In genomic region chr12:110939385-110939784, GRCm38 (mm10) we compare ENCODE assay signal across 26 mouse cellular contexts. TPM values are rescaled to one million over a fixed set of nuclear protein-coding genes. Genes with fewer than 3 reads are reported as not detected.
A peak's percentile ranks its signal among the peaks of the same experiment; 100 is the strongest.
DNase-seq lines count a peak whose midpoint lies in the region; ATAC-seq and TF ChIP-seq lines count a peak whose summit lies in the region.
"Had no signal": no experiment of that assay in that cellular context is flagged by ENCODE, and none has a peak within 500 bp of the region (broad histone marks: within the 10 kb centered on the region; RNA-seq: fewer than 3 reads in every experiment).

No protein-coding gene starts in this region.

- H3K36me3 ChIP-seq in splenic B cell, adult 2 months (ENCODE audit: control insufficient read depth, insufficient read depth, low read length, poor library complexity, severe bottlenecking), result no peaks in the 10 kb centered on the region
- peaks cover 55% of the 10 kb centered on the region for H3K36me3 ChIP-seq in forebrain, embryonic 10.5 days (replicated peaks)
- peaks cover 13% of the 10 kb centered on the region; the same call in 1 of the 2 replicates for H3K36me3 ChIP-seq in midbrain, embryonic 15.5 days (replicated peaks)

- H3K9me3 ChIP-seq in forebrain, embryonic 10.5 days, result no peaks in the 10 kb centered on the region
- H3K9me3 ChIP-seq in midbrain, embryonic 15.5 days, result no peaks in the 10 kb centered on the region
- H3K9me3 ChIP-seq: embryonic facial prominence, embryonic 12.5 days; embryonic facial prominence, embryonic 15.5 days; forebrain, embryonic 12.5 days; forebrain, embryonic 15.5 days; hindbrain, embryonic 10.5 days; hindbrain, embryonic 13.5 days had no signal

- H3K4me2 ChIP-seq in midbrain, embryonic 15.5 days, result no peak overlapping the region
- H3K4me2 ChIP-seq: embryonic facial prominence, embryonic 12.5 days; embryonic facial prominence, embryonic 15.5 days; forebrain, embryonic 12.5 days; forebrain, embryonic 15.5 days; heart, embryonic 11.5 days; hindbrain, embryonic 13.5 days had no signal

- TF ChIP-seq CTCF in gastrocnemius, adult 2 months (IDR thresholded peaks at IDR 0.05), result no peak

- DNase-seq in gastrocnemius, adult 2 months, result peak; percentile 12
- no peak for DNase-seq in gastrocnemius, postnatal 4 days (ENCODE audit: low spot score in 2 of 2)
- peak; percentile 50 for DNase-seq in CD4-positive, CD25-positive, alpha-beta regulatory T cell, adult 2 months (ENCODE audit: low read depth, low spot score)
- DNase-seq in splenic B cell, adult 2 months (ENCODE audit: low read depth, low spot score), result peak; percentile 25
- no peak for DNase-seq in forebrain, embryonic 10.5 days (ENCODE audit: extremely low spot score, low spot score)
- DNase-seq in cerebellum, adult 9-10 months, result no peak
- DNase-seq: adrenal gland, adult 8-10 months; adrenal gland, postnatal 25 days; B cell, adult 2 months; cerebellum, adult 11-12 months; cerebellum, adult 8-10 months; cerebellum, postnatal 14 days; gastrocnemius, postnatal 10 days; gastrocnemius, postnatal 36 days; heart, adult 11 months had no signal

- intact Hi-C loops in gastrocnemius, adult 2 months (cut with DNase I), result no loop called here

- no peak overlapping the region for H3K4me3 ChIP-seq in gastrocnemius, adult 2 months
- H3K4me3 ChIP-seq in forebrain, embryonic 10.5 days, result no peak overlapping the region
- H3K4me3 ChIP-seq in midbrain, embryonic 15.5 days, result no peak overlapping the region
- H3K4me3 ChIP-seq: embryonic facial prominence, embryonic 12.5 days; embryonic facial prominence, embryonic 15.5 days; forebrain, embryonic 12.5 days; forebrain, embryonic 15.5 days; hindbrain, embryonic 10.5 days; hindbrain, embryonic 13.5 days had no signal

- H3K9ac ChIP-seq in midbrain, embryonic 15.5 days, result no peak overlapping the region
- H3K9ac ChIP-seq: embryonic facial prominence, embryonic 12.5 days; embryonic facial prominence, embryonic 15.5 days; forebrain, embryonic 12.5 days; forebrain, embryonic 15.5 days; hindbrain, embryonic 13.5 days had no signal

- WGBS in forebrain, embryonic 10.5 days, result 98% methylated on average over 5 of the region's 5 CpGs
- WGBS in midbrain, embryonic 15.5 days, result 96% methylated on average over 5 of the region's 5 CpGs

- peak; percentile 86 for ATAC-seq in activated CD4-positive, CD25-positive, alpha-beta regulatory T cell, adult 4 months
- ATAC-seq in midbrain, embryonic 15.5 days (replicated peaks), result no peak
- ATAC-seq: forebrain, embryonic 15.5 days; hindbrain, embryonic 16.5 days; intestine, postnatal 0 days had no signal

- H3K4me1 ChIP-seq in forebrain, embryonic 10.5 days, result peaks cover 5% of the 10 kb centered on the region; the same call in 1 of the 2 replicates
- H3K4me1 ChIP-seq in midbrain, embryonic 15.5 days, result no peaks in the 10 kb centered on the region
- H3K4me1 ChIP-seq: embryonic facial prominence, embryonic 12.5 days; forebrain, embryonic 12.5 days; forebrain, embryonic 15.5 days; hindbrain, embryonic 13.5 days had no signal

- H3K27ac ChIP-seq in gastrocnemius, adult 2 months, result peak overlapping the region; percentile 80
- no peak overlapping the region for H3K27ac ChIP-seq in forebrain, embryonic 10.5 days
- no peak overlapping the region for H3K27ac ChIP-seq in midbrain, embryonic 15.5 days
- H3K27ac ChIP-seq: embryonic facial prominence, embryonic 12.5 days; embryonic facial prominence, embryonic 15.5 days; forebrain, embryonic 12.5 days; forebrain, embryonic 15.5 days; hindbrain, embryonic 10.5 days; hindbrain, embryonic 13.5 days had no signal

- H3K27me3 ChIP-seq in splenic B cell, adult 2 months (ENCODE audit: control insufficient read depth, insufficient read depth, low read length, poor library complexity, severe bottlenecking), result no peaks in the 10 kb centered on the region
- no peaks in the 10 kb centered on the region for H3K27me3 ChIP-seq in forebrain, embryonic 10.5 days (ENCODE audit: poor library complexity, severe bottlenecking)
- H3K27me3 ChIP-seq in midbrain, embryonic 15.5 days (replicated peaks), result no peaks in the 10 kb centered on the region
- H3K27me3 ChIP-seq: embryonic facial prominence, embryonic 12.5 days; embryonic facial prominence, embryonic 15.5 days; forebrain, embryonic 12.5 days; forebrain, embryonic 15.5 days; hindbrain, embryonic 13.5 days had no signal

RNA-seq across cellular contexts. Expression of gene Ankrd9, which starts 39.5 kb away (rescaled TPM):
- total RNA-seq in gastrocnemius, adult 2 months (2021), result 100 to 1,000 TPM; 150 to 203 TPM
- total RNA-seq in gastrocnemius, postnatal 4 days (2021), result 10 to 100 TPM; 12.9 to 17.5 TPM
- 1 to 10 TPM in 1 of 2 experiments, under 1 TPM in 1; 0.74 to 1.2 TPM for polyA plus RNA-seq in activated CD4-positive, CD25-positive, alpha-beta regulatory T cell, adult 4 months (2017; shearing (Covaris generic))
- 20.4 and 20.8 TPM in 2 replicates for polyA plus RNA-seq in forebrain, embryonic 10.5 days (2016; fragmentation: Nextera tagmentation; extraction: Ambion mirVana)
- polyA plus RNA-seq in midbrain, embryonic 15.5 days (2015; fragmentation: Nextera tagmentation; extraction: Ambion mirVana), result 8.0 and 8.3 TPM in 2 replicates

RNA-seq across cellular contexts. Expression of gene Tecpr2, which starts 50.3 kb away (rescaled TPM):
- 1 to 10 TPM; 2.4 TPM for total RNA-seq in gastrocnemius, adult 2 months (2021)
- total RNA-seq in gastrocnemius, postnatal 4 days (2021), result 1 to 10 TPM; 4.8 to 5.4 TPM
- polyA plus RNA-seq in activated CD4-positive, CD25-positive, alpha-beta regulatory T cell, adult 4 months (2017; shearing (Covaris generic)), result 1 to 10 TPM in 1 of 2 experiments, under 1 TPM in 1; 0.61 to 1.2 TPM
- 6.6 and 7.2 TPM in 2 replicates for polyA plus RNA-seq in forebrain, embryonic 10.5 days (2016; fragmentation: Nextera tagmentation; extraction: Ambion mirVana)
- 8.9 and 9.4 TPM in 2 replicates for polyA plus RNA-seq in midbrain, embryonic 15.5 days (2015; fragmentation: Nextera tagmentation; extraction: Ambion mirVana)

RNA-seq across cellular contexts. Expression of gene Cinp, which starts 50.4 kb away (rescaled TPM):
- total RNA-seq in gastrocnemius, adult 2 months (2021), result 10 to 100 TPM; 21.8 to 24.8 TPM
- total RNA-seq in gastrocnemius, postnatal 4 days (2021), result 10 to 100 TPM; 40.5 to 41.9 TPM
- 10 to 100 TPM; 34.1 to 38.1 TPM for polyA plus RNA-seq in activated CD4-positive, CD25-positive, alpha-beta regulatory T cell, adult 4 months (2017; shearing (Covaris generic))
- polyA plus RNA-seq in forebrain, embryonic 10.5 days (2016; fragmentation: Nextera tagmentation; extraction: Ambion mirVana), result 99.6 and 106 TPM in 2 replicates
- polyA plus RNA-seq in midbrain, embryonic 15.5 days (2015; fragmentation: Nextera tagmentation; extraction: Ambion mirVana), result 76.3 and 85.4 TPM in 2 replicates

Comparison
In these comparisons a context has a peak if more than half of its experiments do, and no peak if none do; other contexts are left out.
1. DNase-seq: peak in gastrocnemius, adult 2 months (single experiment), CD4-positive, CD25-positive, alpha-beta regulatory T cell, adult 2 months (single experiment) and splenic B cell, adult 2 months (single experiment); none in gastrocnemius, postnatal 4 days (0 of 2), forebrain, embryonic 10.5 days (single experiment) and cerebellum, adult 9-10 months (single experiment).